Comparison of ENCODE assay signal across 8 mouse cellular contexts in the genomic region with DNA sequence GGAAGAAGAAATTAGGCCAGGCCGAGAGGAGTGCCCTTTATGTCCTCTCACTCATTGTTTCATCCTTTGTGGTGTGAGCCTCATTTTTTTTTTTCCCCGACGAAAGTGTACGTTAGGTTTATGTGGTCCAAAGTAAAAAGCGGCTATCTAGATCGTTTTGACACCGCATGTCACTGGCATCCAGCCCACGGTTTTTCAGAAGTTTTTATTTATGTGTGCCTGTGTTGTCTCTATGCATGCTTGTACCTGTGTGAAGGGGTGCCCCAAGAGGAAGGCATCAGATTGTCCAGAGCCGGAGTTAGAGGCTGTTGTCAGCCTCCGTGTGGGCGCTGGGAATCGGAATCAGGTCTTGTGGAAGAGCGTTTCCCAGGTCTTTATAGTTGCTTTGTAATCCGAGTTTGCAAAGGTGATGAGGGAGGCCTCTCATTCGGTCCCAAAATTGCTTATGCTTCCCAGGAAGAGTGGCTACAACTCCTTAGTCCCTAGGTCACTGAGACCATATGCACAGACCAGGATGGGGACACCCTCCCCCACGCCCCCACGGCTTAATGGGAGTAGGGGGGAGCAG. TPM values are rescaled to one million over a fixed set of nuclear protein-coding genes. Genes with fewer than 3 reads are reported as not detected.
DNase-seq lines count a peak whose midpoint lies in the region; ATAC-seq and TF ChIP-seq lines count a peak whose summit lies in the region.

No protein-coding gene starts in this region.

- no peaks in the 10 kb centered on the region for H3K9me3 ChIP-seq in midbrain, postnatal 0 days (ENCODE audit: low read length)

- H3K27me3 ChIP-seq in cerebellum, adult 2 months (ENCODE audit: control insufficient read depth, insufficient read depth, low read length), result no peaks in the 10 kb centered on the region
- H3K27me3 ChIP-seq in midbrain, postnatal 0 days (ENCODE audit: insufficient read depth, low read length), result no peaks in the 10 kb centered on the region

- H3K4me2 ChIP-seq in midbrain, postnatal 0 days (ENCODE audit: low read depth, low read length, poor library complexity, severe bottlenecking), result peak overlapping the region; percentile 66

- no peak for TF ChIP-seq CTCF in cerebellum, adult 2 months (IDR thresholded peaks at IDR 0.05; ENCODE audit: borderline replicate concordance, insufficient read depth, low read depth, low read length)
- no peak for TF ChIP-seq CTCF in cortical plate, adult 2 months (IDR thresholded peaks at IDR 0.05; ENCODE audit: extremely low read depth, insufficient read depth, low read length)
- no peak for TF ChIP-seq CTCF in midbrain, postnatal 0 days (IDR thresholded peaks at IDR 0.05)

- peak overlapping the region; percentile 83 for H3K4me3 ChIP-seq in cerebellum, adult 2 months (replicated peaks; ENCODE audit: insufficient read depth, low read depth, low read length)
- H3K4me3 ChIP-seq in cortical plate, adult 2 months (ENCODE audit: insufficient read depth, low read length), result peak overlapping the region; percentile 73
- peak overlapping the region; percentile 66 for H3K4me3 ChIP-seq in midbrain, postnatal 0 days (ENCODE audit: low read depth, low read length)

- H3K4me1 ChIP-seq in cerebellum, adult 2 months (ENCODE audit: control insufficient read depth, insufficient read depth, low read length), result peaks cover 10% of the 10 kb centered on the region; the same call in 1 of the 2 replicates
- H3K4me1 ChIP-seq in cortical plate, adult 2 months (ENCODE audit: control insufficient read depth, insufficient read depth, low read length), result peaks cover 7% of the 10 kb centered on the region
- H3K4me1 ChIP-seq in midbrain, postnatal 0 days (ENCODE audit: insufficient read depth, low read length), result peaks cover 5% of the 10 kb centered on the region; the same call in 1 of the 2 replicates

- TF ChIP-seq POLR2A in cerebellum, adult 2 months (IDR thresholded peaks at IDR 0.05; ENCODE audit: borderline replicate concordance, insufficient read depth, low read length), result no peak
- no peak for TF ChIP-seq POLR2A in cortical plate, adult 2 months (IDR thresholded peaks at IDR 0.05; ENCODE audit: extremely low read depth, insufficient read depth, low read length)

- H3K27ac ChIP-seq in cerebellum, adult 2 months (ENCODE audit: insufficient read depth, low read length), result no peak overlapping the region; the same call in 1 of the 2 replicates
- H3K27ac ChIP-seq in cortical plate, adult 2 months (ENCODE audit: insufficient read depth, low read length), result no peak overlapping the region
- peak overlapping the region; percentile 85 for H3K27ac ChIP-seq in midbrain, postnatal 0 days (ENCODE audit: low read depth, low read length)

- peak overlapping the region; percentile 89 for H3K9ac ChIP-seq in midbrain, postnatal 0 days (replicated peaks; ENCODE audit: low read length, poor library complexity, severe bottlenecking)

- WGBS in cerebellum, adult 2 months, result 7% methylated on average over 17 of the region's 17 CpGs
- WGBS in midbrain, postnatal 0 days, result 9% methylated on average over 17 of the region's 17 CpGs

- peaks cover 16% of the 10 kb centered on the region for H3K36me3 ChIP-seq in midbrain, postnatal 0 days (ENCODE audit: insufficient read depth, low read length)

- no peak for ATAC-seq in cerebellum, adult (ENCODE audit: insufficient number of reproducible peaks, low FRiP score, low TSS enrichment)
- peak; percentile 6 for ATAC-seq in inflammation-experienced regulatory T-cells, adult 6 months
- no peak for ATAC-seq in midbrain, postnatal 0 days (ENCODE audit: low FRiP score)

- DNase-seq in cerebellum, adult 2 months, result peak; percentile 19 to 27
- DNase-seq in 3T3-L1 (ENCODE audit: low read depth, low spot score), result peak; percentile 52
- DNase-seq in midbrain, postnatal 0 days (ENCODE audit: low spot score), result no peak
- no peak for DNase-seq in adrenal gland, adult 18-20 months (ENCODE audit: low spot score in 2 of 2)
- no peak for DNase-seq in layer of hippocampus, adult 8-10 months (ENCODE audit: low spot score in 2 of 2)

RNA-seq across cellular contexts. Expression of a gene that starts 0.9 kb away (rescaled TPM):
- polyA plus RNA-seq in cerebellum, adult 2 months (2012; rRNA removed), result 79.7 and 80.7 TPM in 2 replicates
- polyA plus RNA-seq in cortical plate, adult 2 months (2012; rRNA removed), result 67.0 and 67.1 TPM in 2 replicates
- 10 to 100 TPM; 24.1 to 48.2 (median 29.5) TPM for polyA plus RNA-seq in inflammation-experienced regulatory T-cells, adult 6 months (2017; shearing (Covaris generic))
- 80.9 and 105 TPM in 2 replicates for total RNA-seq in midbrain, postnatal 0 days (2014; rRNA removed)
- polyA plus RNA-seq in midbrain, postnatal 0 days (2015; fragmentation: Nextera tagmentation; extraction: Ambion mirVana), result 164 and 166 TPM in 2 replicates
- total RNA-seq in adrenal gland, adult 18-20 months (2021), result 100 to 1,000 TPM; 110 to 134 TPM
- total RNA-seq in layer of hippocampus, adult 8-10 months (2022), result 100 to 1,000 TPM; 105 to 120 (median 109) TPM

RNA-seq across cellular contexts. Expression of a gene that starts 18.6 kb away (rescaled TPM):
- polyA plus RNA-seq in cerebellum, adult 2 months (2012; rRNA removed), result 3.1 and 3.6 TPM in 2 replicates
- polyA plus RNA-seq in cortical plate, adult 2 months (2012; rRNA removed), result 3.2 and 4.0 TPM in 2 replicates
- polyA plus RNA-seq in inflammation-experienced regulatory T-cells, adult 6 months (2017; shearing (Covaris generic)), result 100 to 1,000 TPM in 1 of 3 experiments, 10 to 100 TPM in 2; 77.2 to 126 (median 80.3) TPM
- total RNA-seq in midbrain, postnatal 0 days (2014; rRNA removed), result 7.3 and 8.7 TPM in 2 replicates
- 14.2 and 15.6 TPM in 2 replicates for polyA plus RNA-seq in midbrain, postnatal 0 days (2015; fragmentation: Nextera tagmentation; extraction: Ambion mirVana)
- total RNA-seq in adrenal gland, adult 18-20 months (2021), result 10 to 100 TPM; 13.0 to 15.7 TPM
- 1 to 10 TPM; 5.8 to 7.1 (median 6.2) TPM for total RNA-seq in layer of hippocampus, adult 8-10 months (2022)

Comparison
In these comparisons a context has a peak if more than half of its experiments do, and no peak if none do; other contexts are left out.
1. DNase-seq: peak in cerebellum, adult 2 months (2 of 2) and 3T3-L1 (single experiment); none in midbrain, postnatal 0 days (single experiment), adrenal gland, adult 18-20 months (0 of 2) and layer of hippocampus, adult 8-10 months (0 of 2).
2. Peak in every context shown above with its lines, with median percentiles within 50 percentile points of each other: H3K4me3 ChIP-seq.